Mouse (Mus musculus) forebrain, embryonic 14.5 days (tissue): ENCODE measurements around the gene Sctr. TPM values are rescaled to one million over a fixed set of nuclear protein-coding genes. Genes with fewer than 3 reads are reported as not detected.

Source experiments
- polyA plus RNA-seq: library from polyadenylated mRNA; unstranded; fragments of >200 nt; fragmentation: Nextera tagmentation; extraction: Ambion mirVana; gene quantifications from 2 replicates; pipeline ENCODE4 v1.2.1, GENCODE M21; 2014

The Sctr gene
- polyA plus RNA-seq, 1 experiment from 2014 or later: 0.52 TPM

Other genes starting within 250 kb of the Sctr start
- 15.2 and 17.4 TPM in 2 replicates for gene Ptpn4, start 169.3 kb upstream of the Sctr start, polyA plus RNA-seq
- gene Tmem177, start 93.7 kb upstream of the Sctr start, polyA plus RNA-seq: 13.3 TPM in 2 replicates
- gene Cfap221, start 9.7 kb upstream of the Sctr start, polyA plus RNA-seq: 0.15 and 0.48 TPM in 2 replicates
- gene Tmem37, start 67.2 kb downstream of the Sctr start, polyA plus RNA-seq: 7.3 and 8.2 TPM in 2 replicates
- gene Dbi, start 114.2 kb downstream of the Sctr start, polyA plus RNA-seq: 1,393 and 1,470 TPM in 2 replicates
- 25.9 and 27.3 TPM in 2 replicates for gene 3110009E18Rik, start 114.3 kb downstream of the Sctr start, polyA plus RNA-seq